Mouse (Mus musculus): ENCODE data around the gene Creb3l1. TPM values are rescaled to one million over a fixed set of nuclear protein-coding genes. Genes with fewer than 3 reads are reported as not detected.

The Creb3l1 gene
- polyA plus RNA-seq, 1 experiment: 3.1 TPM

DNA sequence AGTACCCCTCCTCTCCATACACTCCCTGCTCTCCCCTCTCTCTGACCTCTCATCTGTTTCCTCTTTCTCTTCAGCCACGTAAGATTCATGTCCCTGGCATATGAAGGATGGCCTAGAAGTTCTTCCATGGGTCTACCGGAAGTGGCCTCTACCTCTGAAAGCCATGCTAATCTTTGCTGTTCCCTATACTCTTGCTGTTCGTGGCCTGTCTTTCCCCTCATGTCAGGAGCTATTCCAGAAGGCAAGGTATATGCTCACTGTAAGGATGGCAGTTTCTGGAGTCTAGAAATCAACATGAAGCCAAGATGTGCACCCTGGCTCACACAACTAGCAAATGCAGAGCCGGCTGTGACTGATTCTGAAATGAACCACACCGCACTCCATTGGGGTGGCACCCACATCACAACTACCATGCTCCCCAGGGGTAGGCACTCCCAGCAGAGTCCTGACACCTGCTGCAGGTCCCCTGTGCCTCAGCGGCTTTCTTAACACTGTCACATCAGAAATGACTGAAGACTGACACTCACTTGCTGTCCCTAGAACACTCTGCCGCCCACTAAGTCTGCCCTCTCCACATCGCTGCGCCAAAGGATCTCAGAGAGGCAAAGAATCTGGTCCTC lies 39.3 kb downstream of the Creb3l1 start:
- Histone ChIP-seq H3K4me3 (ENCODE audit: control insufficient read depth, low read depth, low read length) (no peak overlapping the region), H3K4me1 (ENCODE audit: control insufficient read depth, insufficient read depth, low read length) (peaks cover 2% of the 10 kb centered on the region), H3K27me3 (ENCODE audit: control insufficient read depth, insufficient read depth, low read length) (no peaks in the 10 kb centered on the region), H3K36me3 (ENCODE audit: control insufficient read depth, insufficient read depth, low read length) (no peaks in the 10 kb centered on the region), H3K27ac (ENCODE audit: control insufficient read depth, insufficient read depth, low read depth, low read length) (no peak overlapping the region; the same call in 1 of the 2 replicates)
- TF ChIP-seq CTCF (IDR thresholded peaks at IDR 0.05; ENCODE audit: control insufficient read depth, insufficient read depth, insufficient replicate concordance, low read depth, low read length) (no peak), POLR2A (IDR thresholded peaks at IDR 0.05; ENCODE audit: control insufficient read depth, low read depth, low read length) (no peak)

GRCm38 (mm10) chr2:91984439-91984838 lies 39.9 kb downstream of the Creb3l1 start:
- H3K36me3 ChIP-seq (ENCODE audit: control insufficient read depth, insufficient read depth, low read length): no peaks in the 10 kb centered on the region
- H3K27ac ChIP-seq (ENCODE audit: control insufficient read depth, insufficient read depth, low read depth, low read length): peak overlapping the region; percentile 12; the same call in 1 of the 2 replicates
- H3K27me3 ChIP-seq (ENCODE audit: control insufficient read depth, insufficient read depth, low read length): no peaks in the 10 kb centered on the region
- TF ChIP-seq CTCF (IDR thresholded peaks at IDR 0.05; ENCODE audit: control insufficient read depth, insufficient read depth, insufficient replicate concordance, low read depth, low read length) (no peak), POLR2A (IDR thresholded peaks at IDR 0.05; ENCODE audit: control insufficient read depth, low read depth, low read length) (no peak)
- no peak overlapping the region for H3K4me3 ChIP-seq (ENCODE audit: control insufficient read depth, low read depth, low read length)
- H3K4me1 ChIP-seq (ENCODE audit: control insufficient read depth, insufficient read depth, low read length): peaks cover 2% of the 10 kb centered on the region

- H3K36me3 ChIP-seq (ENCODE audit: control insufficient read depth, insufficient read depth, low read length): no peaks in the 10 kb centered on the region
- H3K27me3 ChIP-seq (ENCODE audit: control insufficient read depth, insufficient read depth, low read length): peaks cover 2% of the 10 kb centered on the region; the same call in 1 of the 2 replicates
- no peak overlapping the region for H3K4me3 ChIP-seq (ENCODE audit: control insufficient read depth, low read depth, low read length)
- peaks cover 6% of the 10 kb centered on the region for H3K4me1 ChIP-seq (ENCODE audit: control insufficient read depth, insufficient read depth, low read length)
- H3K27ac ChIP-seq (ENCODE audit: control insufficient read depth, insufficient read depth, low read depth, low read length): no peak overlapping the region
- TF ChIP-seq CTCF (IDR thresholded peaks at IDR 0.05; ENCODE audit: control insufficient read depth, insufficient read depth, insufficient replicate concordance, low read depth, low read length) (no peak), POLR2A (IDR thresholded peaks at IDR 0.05; ENCODE audit: control insufficient read depth, low read depth, low read length) (no peak)
Observed at GRCm38 (mm10) chr2:91980830-91981229, 43.5 kb downstream of the Creb3l1 start.

- Histone ChIP-seq H3K4me1 (ENCODE audit: control insufficient read depth, insufficient read depth, low read length) (peaks cover 12% of the 10 kb centered on the region), H3K4me3 (ENCODE audit: control insufficient read depth, low read depth, low read length) (no peak overlapping the region), H3K27ac (ENCODE audit: control insufficient read depth, insufficient read depth, low read depth, low read length) (no peak overlapping the region), H3K36me3 (ENCODE audit: control insufficient read depth, insufficient read depth, low read length) (no peaks in the 10 kb centered on the region), H3K27me3 (ENCODE audit: control insufficient read depth, insufficient read depth, low read length) (peaks cover 5% of the 10 kb centered on the region)
- no peak for TF ChIP-seq POLR2A (IDR thresholded peaks at IDR 0.05; ENCODE audit: control insufficient read depth, low read depth, low read length)
- no peak for TF ChIP-seq CTCF (IDR thresholded peaks at IDR 0.05; ENCODE audit: control insufficient read depth, insufficient read depth, insufficient replicate concordance, low read depth, low read length)
Observed at GRCm38 (mm10) chr2:91980245-91980644, 44.1 kb downstream of the Creb3l1 start.

DNA sequence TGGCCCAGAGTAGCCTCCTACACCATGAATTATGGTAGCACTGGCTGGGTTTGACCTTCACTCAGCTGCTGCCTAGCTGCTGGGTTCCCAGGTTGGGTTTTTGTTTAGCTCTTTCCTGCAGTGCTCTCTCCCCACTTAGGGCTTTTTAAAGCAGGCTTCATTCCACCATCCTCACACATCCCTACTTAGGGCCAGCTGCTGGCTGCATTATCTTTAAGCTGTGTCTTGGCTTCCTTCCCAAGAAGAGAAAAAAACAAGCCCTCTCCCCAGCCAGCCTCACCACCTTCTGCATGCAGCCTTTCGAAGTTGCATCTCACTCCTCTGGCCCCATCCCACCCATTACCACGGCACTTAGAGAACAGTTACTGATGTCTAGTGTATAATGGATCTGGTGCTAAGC lies 45.8 kb downstream of the Creb3l1 start:
- H3K27ac ChIP-seq (ENCODE audit: control insufficient read depth, insufficient read depth, low read depth, low read length): no peak overlapping the region
- H3K36me3 ChIP-seq (ENCODE audit: control insufficient read depth, insufficient read depth, low read length): no peaks in the 10 kb centered on the region
- no peak overlapping the region for H3K4me3 ChIP-seq (ENCODE audit: control insufficient read depth, low read depth, low read length)
- H3K27me3 ChIP-seq (ENCODE audit: control insufficient read depth, insufficient read depth, low read length): peaks cover 5% of the 10 kb centered on the region
- no peak for TF ChIP-seq CTCF (IDR thresholded peaks at IDR 0.05; ENCODE audit: control insufficient read depth, insufficient read depth, insufficient replicate concordance, low read depth, low read length)
- no peak for TF ChIP-seq POLR2A (IDR thresholded peaks at IDR 0.05; ENCODE audit: control insufficient read depth, low read depth, low read length)
- peaks cover 12% of the 10 kb centered on the region for H3K4me1 ChIP-seq (ENCODE audit: control insufficient read depth, insufficient read depth, low read length)

- H3K27ac ChIP-seq (ENCODE audit: control insufficient read depth, insufficient read depth, low read depth, low read length): no peak overlapping the region
- H3K4me3 ChIP-seq (ENCODE audit: control insufficient read depth, low read depth, low read length): no peak overlapping the region
- no peaks in the 10 kb centered on the region for H3K36me3 ChIP-seq (ENCODE audit: control insufficient read depth, insufficient read depth, low read length)
- H3K27me3 ChIP-seq (ENCODE audit: control insufficient read depth, insufficient read depth, low read length): peaks cover 5% of the 10 kb centered on the region
- TF ChIP-seq CTCF (IDR thresholded peaks at IDR 0.05; ENCODE audit: control insufficient read depth, insufficient read depth, insufficient replicate concordance, low read depth, low read length): no peak
- peaks cover 12% of the 10 kb centered on the region for H3K4me1 ChIP-seq (ENCODE audit: control insufficient read depth, insufficient read depth, low read length)
Observed at GRCm38 (mm10) chr2:91977960-91978359, 46.3 kb downstream of the Creb3l1 start.

DNA sequence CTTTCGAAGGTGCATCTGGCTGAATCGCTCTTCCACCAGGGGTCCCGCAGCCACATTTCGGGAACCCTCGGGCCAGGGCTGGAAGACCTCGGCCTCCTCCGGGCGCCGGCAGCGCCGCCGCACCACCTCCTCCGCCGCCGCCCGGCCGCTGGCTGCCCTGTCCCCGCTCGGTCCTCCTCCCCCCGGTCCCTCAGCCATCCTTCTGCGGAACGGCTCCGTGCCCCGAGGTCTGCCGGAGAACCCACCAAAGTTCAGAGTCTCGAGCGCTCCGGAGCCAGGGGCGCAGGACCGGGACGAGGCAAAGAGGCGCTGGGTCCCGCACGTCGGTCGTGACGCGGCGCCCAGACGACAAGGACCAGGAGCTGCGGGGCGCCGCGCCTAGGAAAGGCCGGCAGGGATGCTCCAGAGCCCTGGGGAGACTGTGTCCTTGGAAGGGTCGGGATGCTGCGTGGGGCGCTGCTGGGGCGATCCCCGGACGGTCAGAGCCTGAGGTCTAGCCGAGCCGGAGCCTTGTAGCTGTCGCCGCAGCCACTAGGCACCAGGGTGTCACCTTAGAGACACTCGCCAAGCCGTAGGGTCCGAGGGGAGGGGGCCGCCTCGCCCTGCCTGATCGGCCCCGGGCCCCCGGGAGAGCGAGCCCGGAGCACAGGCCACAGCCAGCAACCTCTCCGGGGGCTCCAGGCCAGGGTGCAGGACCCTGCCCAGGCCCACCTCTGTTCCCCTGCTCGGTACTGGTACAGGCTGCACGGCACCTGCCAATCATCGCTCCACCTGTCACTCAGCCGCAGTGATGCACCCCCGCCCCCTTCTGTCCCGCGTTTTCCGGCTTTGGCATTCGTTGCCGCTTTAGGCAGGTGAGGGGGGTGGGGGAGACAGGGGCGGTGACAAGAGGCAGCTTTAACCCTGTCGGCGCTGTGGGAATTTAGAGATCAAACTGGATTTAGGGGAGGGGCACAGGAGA lies 48.4 kb downstream of the Creb3l1 start, which contains the start of gene Dgkz:
TSS of gene Dgkz (minus strand) at position 284 of the 961 bp plus-strand sequence.
- Histone ChIP-seq H3K4me3 (ENCODE audit: control insufficient read depth, low read depth, low read length) (peak within 1 kb of the TSS; percentile 45), H3K27ac (ENCODE audit: control insufficient read depth, insufficient read depth, low read depth, low read length) (no peak within 1 kb of the TSS), H3K27me3 (ENCODE audit: control insufficient read depth, insufficient read depth, low read length) (peaks cover 5% of the 10 kb centered on the region), H3K36me3 (ENCODE audit: control insufficient read depth, insufficient read depth, low read length) (no peaks in the 10 kb centered on the region), H3K4me1 (ENCODE audit: control insufficient read depth, insufficient read depth, low read length) (peaks cover 16% of the 10 kb centered on the region)
- no peak for TF ChIP-seq POLR2A (IDR thresholded peaks at IDR 0.05; ENCODE audit: control insufficient read depth, low read depth, low read length)
- no peak for TF ChIP-seq CTCF (IDR thresholded peaks at IDR 0.05; ENCODE audit: control insufficient read depth, insufficient read depth, insufficient replicate concordance, low read depth, low read length)
